Mouse (Mus musculus) heart, postnatal 10 days (tissue): Measurements from ENCODE around the gene Rap1gds1. TPM values are rescaled to one million over a fixed set of nuclear protein-coding genes. Genes with fewer than 3 reads are reported as not detected.

ENCODE experiments used
- DNase-seq, 2 experiments: peaks; one replicate each; pipeline ENCODE4 v3.0.0; 2021
- intact Hi-C: fragments of 180-260 bp; cut with DNase I; formaldehyde crosslinking; loops from one replicate; pipeline ENCODE4 v1.15.1; 2025
- total RNA-seq, 2 experiments: library from RNA; stranded (reverse); gene quantifications; 2 replicates each; pipeline ENCODE4 v1.2.3; 2021

The Rap1gds1 gene
- 10 to 100 TPM; 43.6 to 45.0 TPM for total RNA-seq

- peak; percentile 75 to 81 for DNase-seq
- intact Hi-C loops = loop anchor here (5.0 to 10.0 kb wide), 3 partner anchors 330 to 632 kb away; partner anchors contain the start of genes Adh5, Metap1 and Tspan5
These were observed at the start of gene Rap1gds1 for GRCm38 (mm10) chr3:139074484-139075211. Gene Rap1gds1 (minus strand): TSS chr3:139075201.

DNA sequence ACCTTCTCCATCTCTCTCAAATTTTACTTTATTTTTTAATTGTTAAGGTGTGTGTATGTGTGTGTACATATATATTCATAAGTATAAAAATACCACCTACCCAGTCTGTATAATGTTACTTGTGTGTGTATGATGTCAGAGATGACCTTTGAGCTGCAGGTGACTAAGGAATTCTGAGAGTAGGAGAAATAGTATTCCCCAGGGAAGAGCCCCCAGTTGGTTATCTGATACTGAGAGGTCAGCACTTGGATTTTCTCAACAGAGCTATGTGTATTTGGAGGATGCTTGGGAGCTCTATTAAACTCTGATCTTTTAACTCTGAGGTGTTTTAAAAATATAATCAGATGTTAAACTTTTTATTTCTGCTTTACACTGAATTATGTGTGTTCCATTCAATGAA, 43.4 kb upstream of the Rap1gds1 start:
- no peak for DNase-seq

DNA sequence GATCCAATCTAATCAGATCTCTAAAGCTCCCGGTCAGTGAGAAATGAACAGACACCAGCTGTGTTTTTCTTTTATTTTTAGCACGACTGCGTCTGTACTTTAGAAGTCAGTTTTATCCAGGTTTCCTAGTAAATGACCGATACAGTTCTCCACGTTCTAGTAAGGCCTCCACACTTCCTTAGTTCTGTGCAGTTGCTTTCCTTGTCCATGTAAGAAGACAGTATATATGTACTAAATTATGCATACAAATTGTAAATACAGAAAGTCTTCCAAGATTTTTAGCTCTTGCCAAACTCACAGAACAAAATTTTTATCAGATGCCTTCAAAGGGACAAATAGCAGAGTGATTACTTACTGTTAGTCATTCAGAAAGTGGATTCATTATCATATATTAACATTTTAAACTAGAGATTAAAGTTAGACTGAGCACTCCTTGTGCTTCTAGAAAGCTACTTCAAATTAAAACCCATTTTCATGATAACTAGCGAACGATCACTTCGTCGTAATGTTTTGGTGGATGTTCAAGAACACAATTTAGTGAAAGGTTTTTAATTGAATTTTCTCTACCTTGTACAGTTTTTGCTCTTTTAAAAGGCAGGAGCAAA, 41.8 kb upstream of the Rap1gds1 start:
- intact Hi-C loops = no loop called here
- no peak for DNase-seq

More for the DNA sequence above, 43.4 kb upstream of the Rap1gds1 start:
- intact Hi-C loops = no loop called here

DNA sequence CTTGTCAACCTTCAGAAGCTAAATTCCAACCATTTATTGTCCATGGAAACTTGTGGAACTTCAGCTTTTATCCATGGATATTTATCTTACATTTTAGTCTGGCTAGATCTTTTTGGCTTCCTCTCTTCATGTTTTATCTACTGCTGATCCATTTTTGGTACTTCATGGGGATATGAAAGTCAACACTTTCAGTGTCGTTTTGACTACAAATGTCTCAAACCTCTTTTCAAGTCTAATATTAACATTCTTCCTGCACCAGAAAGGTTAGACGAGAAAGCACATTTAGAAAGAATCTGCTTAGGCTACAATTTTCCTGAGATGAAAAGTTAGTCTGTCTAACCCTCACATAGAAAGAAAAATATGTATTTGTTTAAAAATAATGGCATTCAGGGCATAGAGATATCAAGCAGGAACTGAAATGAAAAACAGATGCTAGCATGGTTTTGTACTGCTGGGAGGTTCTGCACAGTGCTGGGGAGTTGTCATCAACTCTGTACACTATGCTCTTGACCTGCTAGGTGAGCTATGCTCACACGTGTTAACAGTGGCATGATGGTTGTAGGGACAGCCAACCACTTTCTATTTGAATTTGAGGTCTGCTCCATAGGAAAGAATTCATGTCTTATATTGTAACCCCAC, 37.5 kb upstream of the Rap1gds1 start:
- intact Hi-C loops = no loop called here
- no peak for DNase-seq

DNA sequence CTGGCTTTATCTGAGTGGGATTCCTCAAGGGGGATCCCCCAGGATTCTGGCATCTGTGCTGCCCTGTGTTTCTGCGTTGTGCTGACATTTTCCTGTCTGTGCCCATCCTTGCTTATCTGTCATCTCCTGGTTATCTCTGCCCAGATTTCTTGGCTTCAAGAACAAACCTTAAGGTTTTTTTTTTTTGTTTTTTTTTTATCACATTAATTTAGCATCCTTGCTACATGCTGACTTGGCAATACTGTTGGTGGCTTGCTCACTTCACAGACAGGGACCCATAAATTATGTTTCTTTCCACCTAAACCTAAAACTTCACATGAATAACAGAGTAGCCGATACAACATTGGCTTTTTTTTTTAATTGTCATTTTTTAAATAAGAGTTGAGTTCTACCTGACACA, 36.9 kb upstream of the Rap1gds1 start:
- intact Hi-C loops = no loop called here
- no peak for DNase-seq

GRCm38 (mm10) chr3:139108176-139108575, 33.2 kb upstream of the Rap1gds1 start:
- peak in 1 of 2 experiments; percentile 1 for DNase-seq
- intact Hi-C loops = no loop called here

DNA sequence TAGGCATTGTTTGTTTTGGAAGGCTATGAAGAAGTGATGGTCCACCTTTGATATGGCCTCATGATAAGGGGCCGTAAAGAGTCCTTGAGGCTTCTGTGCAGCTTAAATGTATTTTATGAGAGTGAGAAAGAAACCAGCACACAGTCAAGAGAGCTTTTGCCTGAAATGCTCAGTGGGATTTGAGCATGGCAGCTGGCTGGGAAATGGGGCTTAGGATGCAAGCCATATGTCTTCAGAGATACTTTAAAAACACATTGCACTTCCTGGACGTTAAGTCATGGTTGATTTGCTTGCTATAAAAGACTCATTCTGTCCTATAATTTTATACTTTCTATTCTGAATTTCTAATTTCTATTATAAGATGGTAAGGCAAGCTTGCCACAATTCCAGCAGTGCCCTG, 28.9 kb upstream of the Rap1gds1 start:
- no peak for DNase-seq
- intact Hi-C loops = no loop called here

DNA sequence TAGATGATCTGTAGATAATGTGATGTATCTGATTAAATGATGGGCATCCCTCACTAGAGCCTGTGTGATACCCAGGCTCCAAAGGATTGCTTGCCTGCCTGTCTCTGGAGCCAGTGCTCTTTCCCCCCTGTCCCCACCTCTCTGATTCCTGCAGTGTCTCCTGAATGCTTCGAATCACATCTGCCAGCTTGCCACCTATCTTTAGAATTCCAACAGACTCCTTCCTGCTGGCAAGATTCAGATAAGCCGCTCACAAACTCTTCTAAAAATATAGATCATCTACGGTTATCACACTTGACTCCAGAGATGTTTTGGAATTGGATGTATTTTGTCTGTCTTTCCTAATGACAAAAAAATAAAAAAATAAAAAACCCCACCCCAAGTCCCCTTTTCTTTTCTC, 28.3 kb upstream of the Rap1gds1 start:
- intact Hi-C loops = no loop called here
- DNase-seq = no peak

GRCm38 (mm10) chr3:139101941-139102340, 26.9 kb upstream of the Rap1gds1 start:
- DNase-seq = no peak
- intact Hi-C loops = no loop called here

- intact Hi-C loops = no loop called here
- DNase-seq = no peak
These were observed 24.3 kb upstream of the Rap1gds1 start for GRCm38 (mm10) chr3:139099284-139099683.

GRCm38 (mm10) chr3:139095894-139096293, 20.9 kb upstream of the Rap1gds1 start:
- intact Hi-C loops = no loop called here
- DNase-seq = no peak

DNA sequence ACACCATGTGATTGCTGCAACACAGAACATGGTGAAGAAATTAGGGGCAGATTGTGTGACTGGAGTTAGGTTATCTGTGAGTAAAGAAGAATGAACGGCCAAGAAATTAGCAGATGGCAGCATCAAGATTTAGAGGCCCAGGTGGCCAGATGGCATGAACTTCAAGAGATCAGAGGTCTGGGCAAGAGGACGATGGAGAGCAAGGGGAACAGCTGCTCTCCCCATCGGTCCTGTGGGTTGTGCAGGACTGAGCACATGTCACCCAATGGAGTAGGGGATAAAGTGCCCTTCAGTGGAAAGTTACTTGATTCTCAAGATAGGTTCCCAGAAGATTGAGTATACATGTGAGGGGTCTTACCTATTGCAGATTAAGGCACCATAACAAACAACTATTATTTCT, 13.5 kb upstream of the Rap1gds1 start:
- intact Hi-C loops = no loop called here
- no peak for DNase-seq

DNA sequence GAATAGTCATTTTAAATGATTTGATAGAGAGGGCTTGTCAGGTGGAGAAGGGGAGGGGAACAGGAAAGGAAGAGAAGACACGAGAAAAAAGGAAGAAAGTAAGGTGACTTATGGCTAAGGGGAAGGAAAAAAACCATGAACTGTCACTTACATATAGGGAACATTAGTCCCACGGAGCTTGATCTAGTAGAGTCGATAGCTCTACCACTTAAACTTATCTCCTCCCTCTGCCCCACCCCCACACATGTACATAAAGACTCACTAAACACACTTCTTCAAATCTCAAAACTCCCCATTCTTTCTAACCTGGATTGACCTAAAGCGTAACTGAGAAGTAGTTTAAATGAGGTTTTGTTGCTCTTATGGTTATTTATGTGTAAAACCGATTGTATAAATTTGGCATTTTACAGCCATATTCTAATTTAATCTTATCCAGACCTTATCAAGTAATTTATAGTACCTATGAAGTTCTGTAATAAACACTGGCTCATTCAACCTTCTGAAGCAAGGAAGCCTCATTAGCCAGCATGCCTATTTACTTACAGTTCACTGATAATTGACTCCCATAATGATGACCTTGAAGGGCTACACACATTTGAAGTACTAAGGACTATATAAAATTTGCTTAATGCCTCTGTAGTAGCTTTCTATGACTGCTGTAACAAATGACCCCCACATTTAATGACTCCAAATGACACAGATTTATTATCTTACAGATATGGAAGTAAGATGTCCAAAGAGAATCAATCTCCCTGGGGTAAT, 9.0 kb upstream of the Rap1gds1 start:
- no peak for DNase-seq
- intact Hi-C loops = no loop called here

GRCm38 (mm10) chr3:139079831-139080230, 4.8 kb upstream of the Rap1gds1 start:
- DNase-seq = no peak
- intact Hi-C loops = loop anchor here (5.0 to 10.0 kb wide), 3 partner anchors 335 to 638 kb away; partner anchors contain the start of genes Adh5, Metap1 and Tspan5

GRCm38 (mm10) chr3:139078010-139078409, 3.0 kb upstream of the Rap1gds1 start:
- DNase-seq = no peak
- intact Hi-C loops = loop anchor here (5.0 to 10.0 kb wide), 3 partner anchors 333 to 636 kb away; partner anchors contain the start of genes Adh5, Metap1 and Tspan5

GRCm38 (mm10) chr3:139076059-139076455, 1.1 kb upstream of the Rap1gds1 start:
- DNase-seq = no peak
- intact Hi-C loops = loop anchor here (5.0 to 10.0 kb wide), 3 partner anchors 331 to 634 kb away; partner anchors contain the start of genes Adh5, Metap1 and Tspan5

GRCm38 (mm10) chr3:139075333-139076058, 495 bp upstream of the Rap1gds1 start:
- intact Hi-C loops = loop anchor here (5.0 to 10.0 kb wide), 3 partner anchors 331 to 633 kb away; partner anchors contain the start of genes Adh5, Metap1 and Tspan5
- DNase-seq = peak; percentile 92 to 94

DNA sequence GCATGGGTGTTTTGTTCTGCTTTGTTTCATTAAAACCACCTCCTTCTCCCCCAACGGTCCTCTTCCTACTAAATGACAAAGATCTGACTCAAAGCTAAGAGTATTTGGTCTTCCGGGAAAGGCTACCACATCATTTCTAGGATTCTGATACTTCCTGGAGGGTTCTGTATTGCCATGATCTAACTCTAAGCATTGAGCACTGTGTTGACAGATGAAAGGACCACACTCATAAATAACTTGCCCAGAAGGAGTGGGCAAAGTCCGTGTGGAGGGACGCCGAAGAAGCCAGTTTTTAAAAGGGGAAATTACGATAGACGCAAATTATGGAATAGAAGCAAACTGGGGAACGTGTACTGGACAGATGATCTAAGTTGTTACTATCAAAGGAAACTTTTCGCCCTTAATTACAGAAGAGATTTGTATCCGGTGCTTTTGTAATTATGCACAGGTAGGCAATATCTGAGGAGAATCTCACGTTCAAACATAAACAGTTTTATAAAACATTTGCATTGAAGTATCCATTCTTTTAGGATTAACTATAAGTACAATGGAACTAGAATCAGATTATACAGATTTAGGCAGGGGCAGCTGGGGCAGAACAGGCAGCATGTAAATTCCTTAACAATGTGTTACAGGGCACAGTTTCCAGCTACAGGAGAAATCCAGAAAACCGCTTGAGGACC, 1.1 kb downstream of the Rap1gds1 start:
- intact Hi-C loops = loop anchor here (10.0 kb wide), 2 partner anchors 329 to 589 kb away; partner anchors contain the start of genes Metap1 and Tspan5
- DNase-seq = peak in 1 of 2 experiments; percentile 4

DNA sequence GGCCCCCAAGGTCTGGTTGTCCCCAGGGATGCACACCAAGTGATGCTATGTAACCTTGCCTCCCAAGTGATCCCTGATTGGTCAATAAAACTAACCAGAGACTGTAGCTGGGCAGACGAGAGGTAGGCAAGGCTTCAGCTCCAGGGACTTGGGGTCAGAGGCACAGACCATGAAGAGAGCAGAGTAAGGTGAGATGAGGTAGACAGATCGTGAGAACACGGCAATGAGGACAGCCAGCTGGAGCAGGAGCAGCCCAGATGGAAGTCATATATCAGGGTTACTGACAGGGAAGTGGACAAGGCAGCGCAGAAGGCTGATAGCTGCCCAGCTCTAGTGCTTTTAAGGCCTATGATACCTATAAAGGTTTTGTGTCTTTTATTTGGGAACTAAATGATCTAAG, 5.5 kb downstream of the Rap1gds1 start:
- no peak for DNase-seq
- intact Hi-C loops = no loop called here
